Mouse (Mus musculus) liver, embryonic 12.5 days (tissue): ENCODE results near the gene Golm1. TPM values are rescaled to one million over a fixed set of nuclear protein-coding genes. Genes with fewer than 3 reads are reported as not detected.
A peak's percentile ranks its signal among the peaks of the same experiment; 100 is the strongest.

Experiments used
- ATAC-seq: fragments of 200-750 bp; cut with Nextera tagmentation; 2 replicates; pipeline ENCODE4 v1.8.0; 2017; ENCODE audit warnings: moderate number of reproducible peaks, mild to moderate bottlenecking, moderate library complexity
- H3K27ac ChIP-seq: fragments of 300-500 bp; sonication (generic); 2 replicates; pipeline ENCODE4 v1.5.1; 2016; ENCODE audit warnings: mild to moderate bottlenecking
- H3K27me3 ChIP-seq: fragments of 300-500 bp; sonication (generic); replicated peaks from 2 replicates; pipeline ENCODE4 v1.6.1; 2016; ENCODE audit warnings: mild to moderate bottlenecking, moderate library complexity
- H3K36me3 ChIP-seq: fragments of 300-500 bp; sonication (generic); 2 replicates; pipeline ENCODE4 v1.6.1; 2016; ENCODE audit warnings: mild to moderate bottlenecking, moderate library complexity
- H3K4me1 ChIP-seq: fragments of 300-500 bp; sonication (generic); 2 replicates; pipeline ENCODE4 v1.6.1; 2016
- H3K4me2 ChIP-seq: fragments of 300-500 bp; sonication (generic); 2 replicates; pipeline ENCODE4 v1.6.1; 2016; ENCODE audit warnings: mild to moderate bottlenecking, moderate library complexity
- H3K4me3 ChIP-seq: fragments of 300-500 bp; sonication (generic); 2 replicates; pipeline ENCODE4 v1.5.1; 2016; ENCODE audit warnings: mild to moderate bottlenecking, moderate library complexity
- H3K9ac ChIP-seq: fragments of 300-500 bp; sonication (generic); 2 replicates; pipeline ENCODE4 v1.6.1; 2016; ENCODE audit warnings: mild to moderate bottlenecking, moderate library complexity
- H3K9me3 ChIP-seq: fragments of 300-500 bp; sonication (generic); replicated peaks from 2 replicates; pipeline ENCODE4 v1.6.1; 2016; ENCODE audit warnings: mild to moderate bottlenecking, moderate library complexity
- WGBS: fragments of 180-500 bp; shearing (Covaris S2); methylation state at CpG from one replicate; pipeline ENCODE4 v1.1.7; 2016; ENCODE audit not compliant: insufficient replicate concordance; 5-methylcytosine and 5-hydroxymethylcytosine counted together
- polyA plus RNA-seq: library from polyadenylated mRNA; unstranded; fragments of >200 nt; fragmentation: Nextera tagmentation; extraction: Ambion mirVana; gene quantifications from 2 replicates; pipeline ENCODE4 v1.2.1, GENCODE M21; 2016

The Golm1 gene
- polyA plus RNA-seq, 1 experiment from 2014 or later = 63.8 TPM

- Histone ChIP-seq H3K27me3 (no peaks in the 10 kb centered on the region), H3K27ac (peak within 1 kb of the TSS; percentile 78), H3K9ac (peak within 1 kb of the TSS; percentile 89), H3K4me2 (peak within 1 kb of the TSS; percentile 96), H3K36me3 (peaks cover 22% of the 10 kb centered on the region), H3K9me3 (no peaks in the 10 kb centered on the region), H3K4me3 (peak within 1 kb of the TSS; percentile 90), H3K4me1 (peaks cover 39% of the 10 kb centered on the region)
- under 1% methylated on average over 80 of the region's 83 CpGs for WGBS
- peak; percentile 96 for ATAC-seq
Measured at GRCm38 (mm10) chr13:59584947-59585647, 90.5 kb downstream of the Golm1 start, which contains the start of the genes Agtpbp1 and Naa35. TSS of gene Agtpbp1 (minus strand) at chr13:59585227. TSS of gene Naa35 (plus strand) at chr13:59585259.

Other genes starting within 250 kb of the Golm1 start
- 12.1 and 13.2 TPM in 2 replicates for gene Agtpbp1, start 90.6 kb downstream of the Golm1 start, polyA plus RNA-seq
- gene Naa35, start 90.6 kb downstream of the Golm1 start, polyA plus RNA-seq = 35.5 and 37.2 TPM in 2 replicates
- not detected in 2 replicates for gene 4921517D22Rik, start 18.3 kb upstream of the Golm1 start, polyA plus RNA-seq
- 0.05 TPM in 1 of 2 replicates, not detected in the other for gene Spata31d1a, start 34.5 kb upstream of the Golm1 start, polyA plus RNA-seq
- not detected in 2 replicates for gene Spata31d1b, start 36.5 kb upstream of the Golm1 start, polyA plus RNA-seq
- gene Spata31d1d, start 55.9 kb upstream of the Golm1 start, polyA plus RNA-seq = not detected in 2 replicates
- gene 1700014D04Rik, start 70.9 kb upstream of the Golm1 start, polyA plus RNA-seq = not detected in 2 replicates
- gene Isca1, start 94.0 kb upstream of the Golm1 start, polyA plus RNA-seq = 216 and 223 TPM in 2 replicates
- not detected in 2 replicates for gene Gm49354, start 106.4 kb upstream of the Golm1 start, polyA plus RNA-seq
- gene Tut7, start 147.3 kb upstream of the Golm1 start, polyA plus RNA-seq = 66.3 and 74.4 TPM in 2 replicates